Mouse (Mus musculus) mature B cell (primary cell): ENCODE data around the gene Pik3r5.

ENCODE experiments used
- in situ Hi-C: fragments of 300-500 bp; cut with MboI; formaldehyde crosslinking; loops from 2 replicates; pipeline ENCODE4 v1.14.3; 2019

The Pik3r5 gene

DNA sequence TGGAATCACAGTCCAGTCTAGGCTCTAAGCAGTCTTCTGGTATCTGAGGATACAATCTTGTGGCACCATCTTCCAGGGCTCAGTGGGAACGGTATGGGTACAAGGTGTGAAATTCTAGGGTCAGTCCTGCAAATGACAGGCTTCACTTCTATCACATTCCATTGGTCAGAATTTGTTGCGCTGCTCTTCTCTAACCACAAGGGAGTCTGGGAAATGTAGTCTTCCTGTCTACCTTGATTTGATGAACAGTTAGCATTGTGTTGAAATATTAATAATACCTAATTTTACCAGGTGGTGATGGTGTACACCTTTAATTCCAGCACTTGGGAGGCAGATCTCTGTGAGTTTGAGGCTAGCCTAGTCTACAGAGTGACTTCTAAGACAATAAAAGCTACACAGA, 88.5 kb downstream of the Pik3r5 start:
- in situ Hi-C loops = no loop called here

DNA sequence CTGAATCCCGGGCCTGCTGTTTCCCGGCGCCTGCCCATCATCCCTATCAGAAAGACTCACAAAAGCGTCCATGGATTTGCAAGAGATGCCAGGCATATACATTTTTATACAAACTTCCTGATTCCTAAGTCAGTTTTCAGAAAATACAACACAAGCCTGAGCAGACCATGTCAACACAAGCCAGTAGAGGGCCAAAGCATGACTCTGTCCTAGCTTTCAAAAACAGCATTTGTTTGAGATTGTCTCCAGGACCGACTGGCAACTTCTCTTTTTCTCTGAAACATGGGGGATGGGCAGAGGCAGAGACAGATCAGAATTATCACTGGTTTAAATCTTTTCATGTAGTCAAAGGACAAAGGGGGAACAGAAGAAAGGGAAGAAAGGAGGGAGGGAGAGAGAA, 89.4 kb downstream of the Pik3r5 start:
- in situ Hi-C loops = no loop called here

DNA sequence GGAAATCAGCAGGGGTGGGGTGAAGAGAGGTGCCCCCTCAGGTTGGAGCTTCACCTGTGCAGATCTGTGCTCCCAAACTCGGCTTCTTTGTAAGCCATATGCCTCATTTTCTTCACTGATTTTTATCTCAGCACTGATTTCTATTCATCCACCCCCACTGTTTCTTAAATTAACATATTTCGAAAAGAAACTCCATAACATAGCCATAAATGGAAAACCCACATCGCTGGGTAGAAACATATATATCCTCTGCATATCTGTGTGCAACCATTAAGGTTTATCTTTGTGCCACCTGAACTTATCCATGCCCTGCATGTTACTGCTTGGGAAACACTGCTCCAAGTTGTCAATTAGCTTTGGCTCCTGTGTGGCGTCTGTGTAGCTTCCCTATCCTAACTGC, 94.5 kb downstream of the Pik3r5 start:
- in situ Hi-C loops = no loop called here

DNA sequence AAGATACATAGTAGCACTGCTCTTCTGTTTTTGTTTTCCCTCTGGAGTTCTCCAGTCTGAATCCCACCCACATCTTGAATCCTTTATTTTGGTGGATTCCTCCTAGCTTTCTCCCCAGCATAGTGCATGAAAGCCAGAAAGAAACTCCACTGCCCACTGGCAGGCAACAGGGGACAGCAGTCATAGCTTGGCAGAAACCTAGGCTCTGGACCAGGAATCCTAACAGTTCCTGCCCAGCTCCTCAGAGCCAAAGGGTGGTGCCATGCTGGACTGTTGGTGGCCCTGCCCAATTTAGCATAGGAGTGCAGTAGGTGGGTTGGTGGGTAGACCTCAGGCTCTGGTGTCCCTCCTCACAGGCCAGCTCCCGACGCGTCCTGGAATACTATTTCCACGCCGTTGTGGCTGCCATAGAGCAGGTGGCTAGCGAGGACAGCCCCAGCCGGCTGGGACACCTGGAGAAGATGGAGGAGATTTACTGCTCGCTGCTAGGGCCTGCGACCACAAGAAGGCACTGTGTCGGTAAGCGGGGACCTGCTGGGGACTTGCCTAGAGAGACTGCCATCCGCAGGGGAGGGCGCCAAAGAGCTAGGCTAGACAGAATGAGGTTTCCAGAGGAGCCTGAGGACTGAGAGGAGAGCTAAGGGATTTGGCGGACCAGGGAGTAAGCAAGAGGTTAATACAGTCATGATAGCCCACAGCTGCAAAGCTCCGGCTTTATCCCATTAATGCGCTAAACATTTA, 99.3 kb downstream of the Pik3r5 start:
- in situ Hi-C loops = no loop called here

DNA sequence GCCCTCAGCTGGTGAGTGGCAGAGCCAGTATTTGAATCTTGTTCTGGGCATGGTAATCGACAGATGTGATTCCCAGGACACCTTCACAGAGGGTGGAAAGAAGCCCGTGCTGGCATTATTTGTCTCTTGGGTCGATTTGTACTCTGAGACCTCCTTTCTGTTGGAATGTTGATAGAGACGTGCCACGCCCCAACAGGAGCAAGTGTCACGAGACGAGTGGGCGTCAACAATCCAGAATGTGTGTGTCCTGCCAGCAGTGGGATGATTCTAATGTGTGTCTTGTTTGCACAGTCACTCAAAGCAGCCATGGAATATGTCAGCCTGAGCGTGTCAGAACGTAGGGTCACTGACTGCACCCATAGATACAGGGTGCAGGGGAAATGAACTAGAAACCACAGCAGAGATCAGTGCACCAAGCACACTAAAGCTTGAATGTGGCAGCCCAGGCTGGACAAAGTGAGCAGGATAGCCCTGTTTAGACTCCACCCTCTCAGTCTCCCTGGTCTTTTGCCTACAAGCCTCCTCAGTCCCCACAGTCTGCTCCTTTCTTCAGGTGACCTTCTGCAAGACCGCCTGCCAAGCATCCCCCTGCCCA, 100.1 kb downstream of the Pik3r5 start:
- in situ Hi-C loops = no loop called here

DNA sequence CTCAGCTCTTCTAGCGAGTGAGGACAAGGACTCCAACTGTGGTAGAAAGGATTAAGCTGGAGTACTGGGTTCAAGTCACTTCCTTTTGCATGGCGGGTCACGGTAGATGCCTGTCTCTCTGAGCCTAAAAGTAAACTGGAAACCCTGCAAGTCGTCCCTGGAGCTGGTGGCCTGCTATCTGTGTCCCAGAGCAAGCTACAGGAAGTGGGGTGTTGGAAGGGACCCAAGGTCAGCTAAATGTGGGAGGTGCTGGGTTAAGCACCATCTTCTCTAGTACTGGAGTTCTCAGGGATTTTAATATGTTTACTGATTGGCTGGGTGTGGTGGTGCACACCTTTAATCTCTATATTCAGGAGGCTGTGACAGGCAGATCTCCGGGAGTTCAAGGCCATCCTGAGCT, 100.9 kb downstream of the Pik3r5 start:
- in situ Hi-C loops = no loop called here

DNA sequence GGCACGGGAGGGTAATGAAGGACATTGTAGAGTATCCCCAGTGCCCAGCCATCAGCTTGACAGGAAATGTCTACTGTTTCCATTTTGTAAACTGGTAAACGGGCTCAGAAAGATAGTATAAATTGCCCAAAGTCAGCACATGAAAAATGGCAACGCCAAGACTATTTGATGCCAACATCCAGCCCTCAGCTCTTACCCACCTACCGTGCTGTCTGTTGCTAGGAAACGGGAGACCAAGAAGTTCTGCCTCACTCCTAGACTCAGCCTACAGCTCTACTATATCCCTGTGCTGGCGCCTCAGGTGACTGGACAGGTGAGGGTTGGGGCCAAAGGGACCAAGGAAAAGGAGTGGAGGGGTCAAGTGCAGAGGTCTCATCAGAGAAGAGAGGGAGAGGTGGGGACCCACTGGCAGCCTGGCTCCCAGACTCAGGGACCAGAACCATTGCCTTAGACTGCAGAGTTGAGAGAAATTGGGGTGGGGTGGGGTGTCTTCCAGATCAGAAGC, 102.1 kb downstream of the Pik3r5 start:
- in situ Hi-C loops = no loop called here

DNA sequence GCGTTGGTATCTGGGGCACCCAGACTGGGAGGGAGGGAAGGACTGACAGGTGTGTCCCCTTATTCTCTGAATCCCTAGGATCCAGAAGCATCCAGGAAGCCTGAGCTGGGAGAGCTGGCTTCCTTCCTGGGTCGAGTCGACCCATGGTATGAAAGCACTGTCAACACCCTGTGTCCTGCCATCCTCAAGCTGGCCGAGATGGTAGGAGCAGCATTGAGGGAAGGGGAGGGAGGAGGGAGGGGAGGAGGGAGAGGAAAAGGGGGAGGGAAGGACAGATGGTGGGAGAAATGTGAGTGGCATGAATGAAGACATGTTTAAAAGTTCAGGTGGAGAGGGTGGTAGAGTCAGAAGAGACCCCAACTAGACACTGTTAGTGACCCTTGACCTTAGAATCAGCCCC, 104.1 kb downstream of the Pik3r5 start:
- in situ Hi-C loops = no loop called here

DNA sequence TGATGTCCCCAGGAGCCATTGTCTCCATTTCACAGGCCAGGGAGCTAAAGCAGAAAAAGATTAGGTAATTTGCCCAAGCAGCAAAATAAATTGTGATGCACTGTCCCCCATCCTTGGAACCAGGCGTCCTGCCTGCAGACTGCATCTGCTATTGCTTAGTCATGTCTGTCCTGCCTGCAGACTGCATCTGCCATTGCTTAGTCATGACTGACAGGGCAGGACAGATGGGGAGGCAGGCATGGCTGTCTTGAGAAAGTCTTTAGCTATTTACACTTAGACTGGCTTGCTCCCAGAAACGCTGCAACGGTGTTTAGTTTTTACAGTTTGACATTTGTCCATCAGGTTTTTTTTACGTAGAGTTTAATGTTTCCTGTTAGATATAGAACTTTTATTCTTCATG, 104.5 kb downstream of the Pik3r5 start:
- in situ Hi-C loops = no loop called here

DNA sequence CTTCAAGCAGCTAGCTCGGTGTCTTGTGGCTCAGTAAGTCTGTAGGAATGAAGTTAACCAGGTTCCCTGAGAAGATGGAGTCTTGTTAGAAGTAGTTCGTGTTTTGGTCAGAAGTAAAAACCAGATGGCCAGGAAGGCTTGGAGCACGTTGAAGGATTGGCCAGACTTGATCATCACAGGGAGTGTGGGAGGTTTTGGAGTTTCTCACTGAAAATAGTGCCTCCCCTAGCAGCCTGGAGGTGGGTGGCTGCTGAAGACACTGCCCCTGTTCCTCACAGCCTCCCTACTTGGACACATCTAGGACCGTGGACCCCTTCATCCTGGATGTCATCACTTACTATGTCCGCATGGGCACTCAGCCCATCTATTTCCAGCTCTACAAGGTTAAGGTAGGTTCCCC, 107.7 kb downstream of the Pik3r5 start:
- in situ Hi-C loops = no loop called here

DNA sequence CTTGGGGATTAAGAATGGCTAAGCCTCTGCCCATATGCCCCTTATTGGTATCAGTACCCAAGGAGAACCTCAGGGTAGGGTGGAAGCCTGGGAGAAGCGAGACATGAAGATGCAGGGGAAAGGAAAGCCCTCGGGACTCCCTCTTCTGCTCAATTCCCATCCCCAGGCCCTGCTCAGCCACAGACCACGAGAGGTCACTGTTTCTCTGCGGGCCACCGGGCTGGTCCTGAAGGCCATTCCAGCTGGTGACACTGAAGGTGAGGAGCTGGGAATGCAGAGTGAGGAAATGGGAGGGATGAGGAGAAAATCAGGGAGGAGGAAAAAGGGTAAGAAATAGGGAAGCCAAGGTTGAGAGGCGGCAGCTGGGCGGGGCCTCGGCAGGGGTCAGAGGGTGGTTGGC, 112.6 kb downstream of the Pik3r5 start:
- in situ Hi-C loops = no loop called here

DNA sequence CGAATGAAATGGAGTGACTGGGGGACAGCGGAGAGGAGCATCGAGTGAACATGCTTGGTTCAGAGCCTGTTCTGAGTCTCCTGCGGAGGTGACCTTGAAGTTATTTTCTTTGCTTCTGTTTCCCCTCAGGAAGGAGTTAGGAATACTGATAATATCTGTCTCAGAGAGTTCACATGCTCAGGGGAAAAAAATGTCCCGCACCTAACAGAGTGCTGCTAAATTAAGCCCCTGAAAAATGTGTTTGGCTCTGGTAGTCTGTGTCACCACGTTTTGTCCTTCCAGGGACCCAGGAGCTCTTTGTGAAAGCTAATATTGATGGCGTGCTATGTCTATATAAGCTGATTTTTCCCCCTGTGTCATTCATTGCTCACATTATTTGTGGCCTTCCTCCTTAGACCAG, 113.3 kb downstream of the Pik3r5 start:
- in situ Hi-C loops = no loop called here

DNA sequence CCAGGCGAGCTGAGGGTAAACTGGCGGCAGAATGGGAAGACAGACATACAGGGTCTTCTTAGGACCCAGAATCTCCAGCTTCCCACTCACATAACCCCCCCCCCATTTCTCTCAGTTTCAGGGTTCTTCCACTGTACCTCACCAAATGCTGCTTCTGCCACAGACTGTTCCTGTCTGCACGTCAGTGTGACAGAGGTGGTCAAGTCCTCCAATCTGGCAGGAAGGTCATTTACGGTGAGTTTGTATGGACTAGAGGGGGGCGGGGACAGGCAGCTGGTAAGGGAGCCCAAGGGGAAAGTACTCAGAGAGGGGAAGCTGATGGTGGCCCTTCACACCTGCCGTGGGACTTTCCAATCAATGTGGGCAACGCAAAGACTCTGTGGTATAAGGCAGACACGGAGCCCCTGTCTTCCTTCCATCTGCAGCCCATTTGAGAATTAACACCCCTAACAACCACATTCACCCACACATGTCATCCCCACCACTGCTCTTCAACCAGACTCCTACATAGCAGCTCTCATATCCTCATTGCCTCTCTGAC, 113.8 kb downstream of the Pik3r5 start:
- in situ Hi-C loops = no loop called here
